Mouse (Mus musculus) large intestine, adult 2 months (tissue): ENCODE data around the gene Uevld. TPM values are rescaled to one million over a fixed set of nuclear protein-coding genes. Genes with fewer than 3 reads are reported as not detected.

Source experiments
- DNase-seq: peaks from one replicate; pipeline ENCODE4 v3.0.0-alpha.2; 2012; ENCODE audit warnings: low read depth, low spot score
- WGBS: fragments of 180-500 bp; shearing (Covaris S2); methylation state at CpG from one replicate; pipeline ENCODE4 v1.1.7; 2018; 5-methylcytosine and 5-hydroxymethylcytosine counted together
- polyA plus RNA-seq: library from polyadenylated mRNA; depleted of rRNA; stranded (reverse); fragments of >200 nt; gene quantifications from 2 replicates; pipeline ENCODE4 v1.2.3, GENCODE M21; 2012; rRNA removed

The Uevld gene
- polyA plus RNA-seq, 1 experiment: 2.5 TPM

DNA sequence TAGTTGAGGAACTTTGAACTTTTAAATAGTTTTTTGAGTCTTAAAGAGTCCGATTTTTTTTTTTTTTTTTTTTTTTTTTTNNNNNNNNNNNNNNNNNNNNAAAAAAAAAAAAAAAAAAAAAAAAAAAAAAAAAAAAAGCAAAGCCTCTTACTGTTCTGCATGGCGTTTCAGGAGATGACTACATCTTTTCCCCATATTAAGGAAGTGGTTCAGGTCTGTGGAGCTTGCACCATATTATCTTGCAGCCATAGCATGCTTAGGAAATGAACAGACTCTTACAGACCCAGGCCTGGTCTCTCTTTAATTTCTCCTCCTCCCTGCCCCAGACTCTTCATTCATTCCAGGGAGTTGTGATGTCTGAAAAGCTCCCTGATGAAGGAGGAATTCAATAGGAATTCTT lies 77.3 kb downstream of the Uevld start:
- 59% methylated on average over 2 of the region's 2 CpGs for WGBS
- no peak for DNase-seq

DNA sequence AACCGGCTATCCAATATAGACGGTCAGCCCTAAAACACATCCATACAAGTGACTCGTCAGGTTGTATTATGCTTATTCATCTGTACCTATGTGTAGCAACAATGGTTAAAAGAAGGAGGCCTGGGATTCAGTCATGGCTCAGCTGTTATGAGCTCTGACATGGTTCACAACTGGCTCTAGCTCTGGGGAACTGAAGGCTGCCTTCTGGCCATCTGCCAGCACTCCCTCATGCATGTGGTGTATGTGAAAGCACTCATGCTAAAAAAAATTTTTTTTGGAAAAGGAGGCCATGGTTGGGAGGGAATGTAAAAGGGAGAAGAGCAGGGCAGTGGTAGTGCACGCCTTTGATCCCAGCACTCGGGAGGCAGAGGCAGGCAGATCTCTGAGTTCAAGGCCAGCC lies 78.5 kb downstream of the Uevld start:
- no peak for DNase-seq
- 94% methylated on average over 5 of the region's 5 CpGs for WGBS

DNA sequence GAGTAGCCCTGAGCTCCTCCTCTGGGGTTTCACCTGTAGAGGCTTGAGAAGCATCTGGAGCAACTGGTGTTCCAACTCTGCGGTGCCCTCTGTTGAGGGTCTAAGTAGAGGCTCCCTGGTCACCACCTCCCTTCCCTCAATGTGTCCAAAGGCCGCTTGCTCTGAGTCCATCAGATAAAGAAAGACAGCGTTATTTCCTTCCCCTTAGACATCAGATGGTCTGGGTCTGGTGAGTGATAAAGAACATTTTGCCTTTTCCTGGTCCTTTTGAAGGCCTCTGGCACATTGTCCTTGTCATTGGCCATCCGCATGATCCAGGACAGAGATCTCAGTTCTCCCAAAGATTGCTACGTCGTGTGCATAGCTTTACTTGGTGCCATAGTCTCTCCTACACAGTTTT lies 81.1 kb downstream of the Uevld start:
- 80% methylated on average over 6 of the region's 6 CpGs for WGBS
- DNase-seq: no peak

DNA sequence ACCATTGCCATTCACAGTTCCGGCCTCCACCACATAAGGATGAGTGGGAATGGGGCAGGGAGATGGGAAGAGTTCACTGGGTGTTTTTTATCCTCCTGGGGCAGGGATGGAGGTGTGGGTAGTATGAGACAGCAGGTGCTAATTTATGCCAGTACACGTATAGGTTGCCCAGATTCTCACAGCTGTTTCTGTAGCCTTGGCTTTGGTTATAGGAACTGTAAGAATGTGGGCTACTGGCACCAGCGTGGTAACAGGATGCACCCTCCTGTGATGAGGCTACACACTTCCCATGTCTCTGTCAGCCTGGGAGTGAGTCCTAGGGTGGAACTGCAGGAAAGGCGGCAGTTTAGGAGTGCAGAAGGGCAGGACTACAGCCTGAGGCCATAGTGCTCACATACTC lies 81.5 kb downstream of the Uevld start:
- 64% methylated on average over 4 of the region's 4 CpGs for WGBS
- DNase-seq: no peak

Other genes with a start within 250 kb of the Uevld start
- 5.1 and 6.0 TPM in 2 replicates for gene Saal1, start 247.8 kb downstream of the Uevld start, polyA plus RNA-seq
- gene Saa3, start 242.8 kb downstream of the Uevld start, polyA plus RNA-seq: 1.7 and 4.0 TPM in 2 replicates
- gene Saa4, start 225.9 kb downstream of the Uevld start, polyA plus RNA-seq: 0.05 TPM in 1 of 2 replicates, not detected in the other
- 4.3 and 434 TPM in 2 replicates for gene Saa1, start 215.5 kb downstream of the Uevld start, polyA plus RNA-seq
- gene Saa2, start 206.7 kb downstream of the Uevld start, polyA plus RNA-seq: 0.34 and 13.7 TPM in 2 replicates
- gene Hps5, start 162.5 kb downstream of the Uevld start, polyA plus RNA-seq: 27.6 and 33.9 TPM in 2 replicates
- 6.9 and 10.2 TPM in 2 replicates for gene Gtf2h1, start 162.4 kb downstream of the Uevld start, polyA plus RNA-seq
- gene Ldha, start 117.1 kb downstream of the Uevld start, polyA plus RNA-seq: 1,305 and 1,564 TPM in 2 replicates
- not detected in 2 replicates for gene Ldhc, start 97.3 kb downstream of the Uevld start, polyA plus RNA-seq
- gene Tsg101, start 38.6 kb downstream of the Uevld start, polyA plus RNA-seq: 68.3 and 71.2 TPM in 2 replicates
- not detected in 2 replicates for gene Gm9999, start 25.1 kb upstream of the Uevld start, polyA plus RNA-seq
- 3.8 and 6.2 TPM in 2 replicates for gene Spty2d1, start 49.9 kb upstream of the Uevld start, polyA plus RNA-seq
- gene Tmem86a, start 92.1 kb upstream of the Uevld start, polyA plus RNA-seq: 52.8 and 183 TPM in 2 replicates
- gene Ptpn5, start 175.2 kb upstream of the Uevld start, polyA plus RNA-seq: 0.21 and 1.2 TPM in 2 replicates
- gene Mrgpra6, start 246.4 kb upstream of the Uevld start, polyA plus RNA-seq: not detected in 2 replicates